ENCODE assay signal across 8 mouse cellular contexts in genomic region chr4:106749699-106750098, GRCm38 (mm10). TPM values are rescaled to one million over a fixed set of nuclear protein-coding genes. Genes with fewer than 3 reads are reported as not detected.
DNase-seq lines count a peak whose midpoint lies in the region; ATAC-seq and TF ChIP-seq lines count a peak whose summit lies in the region.

No protein-coding gene starts in this region.

- 0 out of 2 replicates have a peak, but pooled peaks cover 8% of the 10 kb centered on the region for H3K36me3 ChIP-seq in heart, embryonic 13.5 days
- no peaks in the 10 kb centered on the region for H3K36me3 ChIP-seq in liver, embryonic 11.5 days (ENCODE audit: control insufficient read depth, insufficient read depth, low read length)

- peak overlapping the region; percentile 61 for H3K9ac ChIP-seq in heart, embryonic 13.5 days
- no peak overlapping the region for H3K9ac ChIP-seq in liver, embryonic 11.5 days (ENCODE audit: low read depth, low read length)

- H3K9me3 ChIP-seq in heart, embryonic 13.5 days: no peaks in the 10 kb centered on the region
- no peaks in the 10 kb centered on the region for H3K9me3 ChIP-seq in liver, embryonic 11.5 days (ENCODE audit: control insufficient read depth, low read length)

- H3K4me1 ChIP-seq in heart, embryonic 13.5 days: peaks cover 12% of the 10 kb centered on the region
- H3K4me1 ChIP-seq in liver, embryonic 11.5 days (replicated peaks; ENCODE audit: control insufficient read depth, insufficient read depth, low read length): peaks cover 4% of the 10 kb centered on the region

- H3K4me2 ChIP-seq in heart, embryonic 13.5 days: peak overlapping the region; percentile 57
- peak overlapping the region; percentile 32 for H3K4me2 ChIP-seq in liver, embryonic 11.5 days

- H3K4me3 ChIP-seq in heart, embryonic 13.5 days: peak overlapping the region; percentile 28
- no peak overlapping the region for H3K4me3 ChIP-seq in liver, embryonic 11.5 days (ENCODE audit: low read depth, low read length)

- WGBS in heart, embryonic 13.5 days: 8% methylated on average over 7 of the region's 7 CpGs
- 16% methylated on average over 7 of the region's 7 CpGs for WGBS in liver, embryonic 11.5 days

- no peak for TF ChIP-seq POLR2A in brain, embryonic 14.5 days (IDR thresholded peaks at IDR 0.05; ENCODE audit: borderline replicate concordance, extremely low read depth, insufficient read depth, insufficient read length, poor library complexity, severe bottlenecking)

- ATAC-seq in heart, embryonic 13.5 days (ENCODE audit: extremely low read depth, insufficient number of reproducible peaks, low FRiP score, low TSS enrichment): no peak
- ATAC-seq in liver, embryonic 11.5 days (replicated peaks; ENCODE audit: low FRiP score): peak; percentile 70

- peak; percentile 60 for DNase-seq in CD4-positive, CD25-positive, alpha-beta regulatory T cell, adult 2 months (ENCODE audit: low read depth, low spot score)
- DNase-seq in brain, embryonic 14.5 days (ENCODE audit: low read depth): peak; percentile 90
- peak; percentile 33 for DNase-seq in fibroblast of lung, adult 2 months (ENCODE audit: low read depth)
- DNase-seq in kidney, postnatal 10 days: peak; percentile 76
- DNase-seq in liver, embryonic 11.5 days (ENCODE audit: low spot score): peak; percentile 62
- peak; percentile 79 for DNase-seq in neural tube, embryonic 10.5 days (ENCODE audit: extremely low spot score, low spot score)
- peak; percentile 56 for DNase-seq in thymus, postnatal 0 days (ENCODE audit: low spot score)

- no peaks in the 10 kb centered on the region for H3K27me3 ChIP-seq in heart, embryonic 13.5 days (replicated peaks)
- H3K27me3 ChIP-seq in liver, embryonic 11.5 days (replicated peaks; ENCODE audit: control insufficient read depth, insufficient read depth, low read length): no peaks in the 10 kb centered on the region

- no peak overlapping the region for H3K27ac ChIP-seq in heart, embryonic 13.5 days (replicated peaks)
- no peak overlapping the region for H3K27ac ChIP-seq in liver, embryonic 11.5 days (ENCODE audit: low read depth, low read length)

- peak; percentile 89 for TF ChIP-seq CTCF in brain, embryonic 14.5 days (IDR thresholded peaks at IDR 0.05; ENCODE audit: borderline replicate concordance, extremely low read depth, insufficient read depth, insufficient read length)

RNA-seq across cellular contexts. Expression of gene Fam151a, which starts 16.0 kb away (rescaled TPM):
- polyA plus RNA-seq in brain, embryonic 14.5 days (2012; rRNA removed): not detected in 2 replicates
- polyA plus RNA-seq in heart, embryonic 13.5 days (2015; fragmentation: Nextera tagmentation; extraction: Ambion mirVana): 0.12 and 0.19 TPM in 2 replicates
- polyA plus RNA-seq in liver, embryonic 11.5 days (2014; fragmentation: Nextera tagmentation; extraction: Ambion mirVana): 0.11 TPM in 1 of 2 replicates, not detected in the other
- 0.21 and 0.22 TPM in 2 replicates for polyA plus RNA-seq in thymus, postnatal 0 days (2015; fragmentation: Nextera tagmentation; extraction: Ambion mirVana)

RNA-seq across cellular contexts. Expression of gene Mroh7, which starts 19.0 kb away (rescaled TPM):
- 1.3 and 1.8 TPM in 2 replicates for polyA plus RNA-seq in brain, embryonic 14.5 days (2012; rRNA removed)
- 0.43 and 0.49 TPM in 2 replicates for polyA plus RNA-seq in heart, embryonic 13.5 days (2015; fragmentation: Nextera tagmentation; extraction: Ambion mirVana)
- polyA plus RNA-seq in liver, embryonic 11.5 days (2014; fragmentation: Nextera tagmentation; extraction: Ambion mirVana): 0.22 TPM in 2 replicates
- polyA plus RNA-seq in thymus, postnatal 0 days (2015; fragmentation: Nextera tagmentation; extraction: Ambion mirVana): not detected in 2 replicates

RNA-seq across cellular contexts. Expression of gene Acot11, which starts 55.1 kb away (rescaled TPM):
- polyA plus RNA-seq in brain, embryonic 14.5 days (2012; rRNA removed): 1.4 and 2.0 TPM in 2 replicates
- polyA plus RNA-seq in heart, embryonic 13.5 days (2015; fragmentation: Nextera tagmentation; extraction: Ambion mirVana): 2.2 and 3.9 TPM in 2 replicates
- polyA plus RNA-seq in liver, embryonic 11.5 days (2014; fragmentation: Nextera tagmentation; extraction: Ambion mirVana): 2.9 and 3.9 TPM in 2 replicates
- polyA plus RNA-seq in thymus, postnatal 0 days (2015; fragmentation: Nextera tagmentation; extraction: Ambion mirVana): 0.78 and 0.88 TPM in 2 replicates

Comparison
In these comparisons a context has a peak if more than half of its experiments do, and no peak if none do; other contexts are left out.
1. DNase-seq: peak in every context shown above with its lines; median percentile 90 in brain, embryonic 14.5 days; 79 in neural tube, embryonic 10.5 days; 76 in kidney, postnatal 10 days; 62 in liver, embryonic 11.5 days; 60 in CD4-positive, CD25-positive, alpha-beta regulatory T cell, adult 2 months; 56 in thymus, postnatal 0 days; 33 in fibroblast of lung, adult 2 months.